Mouse (Mus musculus) lung, embryonic 14.5 days (tissue): Measurements from ENCODE around the gene Kdm5a. TPM values are rescaled to one million over a fixed set of nuclear protein-coding genes. Genes with fewer than 3 reads are reported as not detected.

Experiments
- ATAC-seq: fragments of 200-750 bp; cut with Nextera tagmentation; 2 replicates; pipeline ENCODE4 v1.8.0; 2017; ENCODE audit warnings: mild to moderate bottlenecking, moderate TSS enrichment, moderate library complexity; ENCODE audit not compliant: insufficient read depth
- DNase-seq: peaks from one replicate; pipeline ENCODE4 v3.0.0-alpha.2; 2015
- H3K27ac ChIP-seq: fragments of 300-500 bp; sonication (generic); 2 replicates; pipeline ENCODE4 v1.5.1; 2014; ENCODE audit warnings: low read depth, mild to moderate bottlenecking, moderate library complexity
- H3K27me3 ChIP-seq: fragments of 300-500 bp; sonication (generic); 2 replicates; pipeline ENCODE4 v1.6.1; 2014; ENCODE audit warnings: low read length, control low read depth; ENCODE audit not compliant: insufficient read depth
- H3K36me3 ChIP-seq: fragments of 300-500 bp; sonication (generic); 2 replicates; pipeline ENCODE4 v1.6.1; 2014; ENCODE audit warnings: control low read depth; ENCODE audit not compliant: insufficient read depth
- H3K4me1 ChIP-seq: fragments of 300-500 bp; sonication (generic); 2 replicates; pipeline ENCODE4 v1.6.1; 2014; ENCODE audit warnings: antibody characterized with exemption, control low read depth; ENCODE audit not compliant: insufficient read depth
- H3K4me2 ChIP-seq: fragments of 300-500 bp; sonication (generic); 2 replicates; pipeline ENCODE4 v1.6.1; 2014; ENCODE audit warnings: mild to moderate bottlenecking
- H3K4me3 ChIP-seq: fragments of 300-500 bp; sonication (generic); 2 replicates; pipeline ENCODE4 v1.5.1; 2014; ENCODE audit warnings: low read depth, low read length
- H3K9ac ChIP-seq: fragments of 300-500 bp; sonication (generic); 2 replicates; pipeline ENCODE4 v1.6.1; 2014
- H3K9me3 ChIP-seq: fragments of 300-500 bp; sonication (generic); 2 replicates; pipeline ENCODE4 v1.6.1; 2016; ENCODE audit warnings: low read depth, low read length, control low read depth
- CTCF ChIP-seq: IDR thresholded peaks from 2 replicates; pipeline ENCODE4 v1.5.1; 2016; ENCODE audit warnings: antibody characterized with exemption, low read depth
- WGBS: fragments of 180-500 bp; shearing (Covaris S2); extraction: QIAGEN DNeasy Blood & Tissue Kit; methylation state at CpG from one replicate; pipeline ENCODE4 v1.1.7; 2014; 5-methylcytosine and 5-hydroxymethylcytosine counted together
- polyA plus RNA-seq: library from polyadenylated mRNA; unstranded; fragments of >200 nt; fragmentation: Nextera tagmentation; extraction: Ambion mirVana; gene quantifications from 2 replicates; pipeline ENCODE4 v1.2.1, GENCODE M21; 2014

Kdm5a gene
- 46.3 and 52.2 TPM in 2 replicates for polyA plus RNA-seq

- under 1% methylated on average over 71 of the region's 71 CpGs for WGBS
- Histone ChIP-seq H3K4me2 (peak within 1 kb of the TSS; percentile 88), H3K9me3 (no peaks in the 10 kb centered on the region), H3K4me1 (peaks cover 8% of the 10 kb centered on the region), H3K27me3 (no peaks in the 10 kb centered on the region), H3K27ac (peak within 1 kb of the TSS; percentile 97), H3K36me3 (peaks cover 19% of the 10 kb centered on the region), H3K9ac (peak within 1 kb of the TSS; percentile 93), H3K4me3 (peak within 1 kb of the TSS; percentile 97)
- DNase-seq (peak; percentile 96), ATAC-seq (peak; percentile 96)
- peak; percentile 32; the same call in 1 of the 2 replicates for TF ChIP-seq CTCF
These were observed at the start of gene Kdm5a, which contains the start of gene Ccdc77 for GRCm38 (mm10) chr6:120363688-120364522. Gene Kdm5a (plus strand): TSS chr6:120364124. Gene Ccdc77 (minus strand): TSS chr6:120364374.

- Histone ChIP-seq H3K4me3 (no peak overlapping the region), H3K9ac (no peak overlapping the region), H3K4me2 (no peak overlapping the region), H3K27ac (no peak overlapping the region), H3K27me3 (no peaks in the 10 kb centered on the region), H3K4me1 (no peaks in the 10 kb centered on the region), H3K9me3 (no peaks in the 10 kb centered on the region), H3K36me3 (0 out of 2 replicates have a peak, but pooled peaks cover 3% of the 10 kb centered on the region)
- 58% methylated on average over 11 of the region's 11 CpGs for WGBS
- no peak for ATAC-seq
- no peak for DNase-seq
- no peak for TF ChIP-seq CTCF
These were observed 45.5 kb upstream of the Kdm5a start for GRCm38 (mm10) chr6:120318303-120318940.

DNA sequence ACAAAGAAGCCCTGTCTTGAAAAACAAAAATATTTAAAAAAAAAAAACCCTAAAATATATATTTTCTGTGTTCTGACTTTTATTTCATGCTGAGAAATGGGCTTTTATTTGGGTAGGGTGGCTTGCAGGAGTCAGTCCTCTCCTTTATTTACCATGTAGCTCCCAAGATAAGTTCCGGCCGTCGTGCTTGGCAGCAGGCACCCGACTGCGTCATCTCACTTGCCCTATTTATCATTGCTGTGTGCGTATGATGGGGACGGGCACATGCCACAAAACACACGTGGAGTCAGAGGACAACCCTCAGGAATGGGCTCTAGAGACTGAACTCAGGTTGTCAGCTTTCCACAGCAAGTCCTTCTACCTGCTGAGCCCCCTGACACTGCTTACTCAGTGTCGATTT, 44.8 kb upstream of the Kdm5a start:
- no peaks in the 10 kb centered on the region for H3K9me3 ChIP-seq
- no peak overlapping the region for H3K9ac ChIP-seq
- no peak for TF ChIP-seq CTCF
- no peaks in the 10 kb centered on the region for H3K4me1 ChIP-seq
- ATAC-seq (no peak), DNase-seq (no peak)
- no peak overlapping the region for H3K27ac ChIP-seq
- 0 out of 2 replicates have a peak, but pooled peaks cover 6% of the 10 kb centered on the region for H3K36me3 ChIP-seq
- 53% methylated on average over 9 of the region's 9 CpGs for WGBS
- no peak overlapping the region for H3K4me2 ChIP-seq
- H3K27me3 ChIP-seq = no peaks in the 10 kb centered on the region
- no peak overlapping the region for H3K4me3 ChIP-seq

DNA sequence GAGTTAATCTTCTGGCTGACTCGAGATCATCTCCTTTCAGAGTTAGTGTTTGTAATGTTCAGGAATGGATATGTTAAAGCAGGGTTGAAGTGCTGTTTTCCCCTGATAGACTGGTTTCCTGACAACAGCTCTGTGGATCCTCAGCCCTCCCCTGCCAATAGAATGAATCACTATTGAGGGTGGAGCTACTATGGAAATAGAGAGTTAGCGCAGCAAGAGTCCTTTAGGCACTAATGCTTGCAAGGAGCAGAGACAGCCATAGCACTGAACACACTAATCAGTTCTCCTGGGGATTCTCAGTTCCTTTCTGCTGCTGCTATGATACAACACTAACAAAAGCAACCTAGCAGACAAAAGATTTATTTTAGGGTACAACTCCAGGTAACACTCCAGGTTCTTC, 43.6 kb upstream of the Kdm5a start:
- WGBS = 65% methylated on average over 2 of the region's 2 CpGs
- no peak for TF ChIP-seq CTCF

DNA sequence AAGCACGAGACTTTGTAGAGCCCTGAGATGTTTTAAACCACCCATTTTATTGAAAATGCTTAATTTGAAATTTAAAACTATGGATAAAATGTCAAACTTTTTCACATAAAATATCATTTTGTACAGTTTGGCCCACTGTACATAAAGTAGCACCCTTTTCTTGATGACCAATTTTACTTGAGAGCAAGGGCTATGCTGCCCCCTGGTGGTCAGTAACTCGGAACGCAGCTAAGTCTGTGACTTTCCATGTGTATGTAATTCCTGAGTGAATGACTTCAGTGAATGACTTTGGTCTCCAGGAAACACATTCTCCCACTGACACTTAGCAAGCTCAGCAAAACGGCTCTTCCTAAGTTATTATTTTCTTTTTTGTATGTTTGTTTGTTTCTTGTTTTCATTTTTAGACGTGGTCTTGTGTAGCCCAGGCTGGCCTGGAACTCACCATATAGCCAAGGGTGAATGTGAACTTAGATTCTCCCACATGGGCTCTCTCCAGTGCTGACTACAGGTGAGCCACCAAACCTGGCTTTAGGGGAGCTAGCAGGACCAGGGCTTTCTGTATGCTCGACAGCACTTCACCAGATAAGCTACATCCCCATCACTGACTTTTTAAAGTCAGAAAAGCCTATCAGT, 39.5 kb upstream of the Kdm5a start:
- Histone ChIP-seq H3K27me3 (no peaks in the 10 kb centered on the region), H3K9me3 (no peaks in the 10 kb centered on the region), H3K4me3 (no peak overlapping the region), H3K9ac (no peak overlapping the region), H3K27ac (no peak overlapping the region), H3K4me1 (no peaks in the 10 kb centered on the region), H3K36me3 (peaks cover 27% of the 10 kb centered on the region), H3K4me2 (no peak overlapping the region)
- ATAC-seq (no peak), DNase-seq (peak; percentile 93)
- WGBS = 28% methylated on average over 6 of the region's 6 CpGs
- peak; percentile 94 for TF ChIP-seq CTCF

More for the DNA sequence above, 43.6 kb upstream of the Kdm5a start:
- Histone ChIP-seq H3K9ac (no peak overlapping the region), H3K4me2 (no peak overlapping the region), H3K27ac (no peak overlapping the region), H3K4me1 (no peaks in the 10 kb centered on the region), H3K27me3 (no peaks in the 10 kb centered on the region), H3K9me3 (no peaks in the 10 kb centered on the region), H3K4me3 (no peak overlapping the region), H3K36me3 (peaks cover 17% of the 10 kb centered on the region)
- DNase-seq (no peak), ATAC-seq (no peak)

DNA sequence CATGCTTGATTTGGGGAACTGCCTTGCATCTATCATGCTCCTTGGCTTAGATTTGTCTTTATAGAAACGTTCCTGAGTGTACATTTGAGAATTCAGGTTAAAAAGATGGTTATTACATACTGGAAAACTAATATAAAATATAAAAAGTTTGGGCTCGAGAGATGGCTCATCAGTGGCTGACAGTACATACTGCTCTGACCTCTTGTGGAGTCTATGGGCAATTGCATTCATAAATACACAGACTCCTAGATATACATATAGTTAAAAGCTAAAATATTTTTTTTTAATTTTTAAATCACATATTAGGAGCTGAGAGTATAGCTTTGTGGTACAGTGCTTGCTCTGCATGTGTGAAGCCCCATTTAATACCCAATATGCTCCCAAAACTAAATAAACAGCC, 31.6 kb upstream of the Kdm5a start:
- peaks cover 82% of the 10 kb centered on the region for H3K36me3 ChIP-seq
- no peak overlapping the region for H3K4me2 ChIP-seq
- ATAC-seq (no peak), DNase-seq (no peak)
- no peaks in the 10 kb centered on the region for H3K27me3 ChIP-seq
- no peak overlapping the region for H3K9ac ChIP-seq
- no peak overlapping the region for H3K27ac ChIP-seq
- H3K4me1 ChIP-seq = no peaks in the 10 kb centered on the region
- TF ChIP-seq CTCF = no peak
- no peaks in the 10 kb centered on the region for H3K9me3 ChIP-seq
- no peak overlapping the region for H3K4me3 ChIP-seq
- WGBS = 74% methylated on average over 2 of the region's 2 CpGs

DNA sequence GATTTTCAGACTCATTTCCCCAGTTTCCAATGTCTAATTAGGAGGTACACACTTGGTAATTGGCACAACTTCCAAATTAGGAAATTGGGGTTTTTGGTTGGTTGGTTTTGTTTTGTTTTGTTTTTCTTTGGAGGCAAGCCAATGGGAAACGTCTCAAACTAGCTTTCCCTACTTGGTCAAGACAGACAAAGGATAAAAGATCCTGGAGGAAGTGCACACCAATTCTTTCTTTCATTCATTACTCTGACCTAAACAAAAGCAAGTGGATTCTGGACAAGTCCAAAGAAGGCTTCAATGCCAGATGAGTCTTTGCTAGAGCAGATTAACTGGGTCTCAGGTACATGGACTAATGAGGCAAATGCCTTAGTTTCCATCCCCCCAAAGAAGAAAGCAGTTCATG, 19.9 kb upstream of the Kdm5a start:
- Histone ChIP-seq H3K4me3 (no peak overlapping the region), H3K4me1 (no peaks in the 10 kb centered on the region), H3K27me3 (no peaks in the 10 kb centered on the region), H3K9ac (no peak overlapping the region), H3K36me3 (peaks cover 87% of the 10 kb centered on the region), H3K4me2 (no peak overlapping the region), H3K9me3 (no peaks in the 10 kb centered on the region), H3K27ac (no peak overlapping the region)
- no peak for DNase-seq
- no peak for ATAC-seq
- no peak for TF ChIP-seq CTCF
- 43% methylated on average over 1 of the region's 1 CpGs for WGBS
